28 mouse cellular contexts compared by ENCODE assay signal in genomic region chr10:97966931-97967330, GRCm38 (mm10).
DNase-seq lines count a peak whose midpoint lies in the region; ATAC-seq and TF ChIP-seq lines count a peak whose summit lies in the region.
"Had no signal": no experiment of that assay in that cellular context is flagged by ENCODE, and none has a peak within 500 bp of the region (broad histone marks: within the 10 kb centered on the region; RNA-seq: fewer than 3 reads in every experiment).

No protein-coding gene starts in this region.

- H3K9ac ChIP-seq in forebrain, postnatal 0 days = no peak overlapping the region
- no peak overlapping the region for H3K9ac ChIP-seq in forebrain, embryonic 16.5 days (replicated peaks; ENCODE audit: low read depth, low read length)
- no peak overlapping the region for H3K9ac ChIP-seq in midbrain, embryonic 16.5 days (ENCODE audit: low read depth, low read length)
- H3K9ac ChIP-seq in midbrain, embryonic 11.5 days (ENCODE audit: low read length) = no peak overlapping the region
- H3K9ac ChIP-seq: embryonic facial prominence, embryonic 13.5 days; limb, embryonic 15.5 days; liver, embryonic 14.5 days had no signal

- H3K36me3 ChIP-seq in forebrain, postnatal 0 days (ENCODE audit: insufficient read depth) = no peaks in the 10 kb centered on the region
- H3K36me3 ChIP-seq in forebrain, embryonic 16.5 days (ENCODE audit: control insufficient read depth, insufficient read depth) = no peaks in the 10 kb centered on the region
- H3K36me3 ChIP-seq in midbrain, embryonic 16.5 days (ENCODE audit: control insufficient read depth, insufficient read depth, low read length) = no peaks in the 10 kb centered on the region
- H3K36me3 ChIP-seq in midbrain, embryonic 11.5 days (ENCODE audit: control insufficient read depth, insufficient read depth, low read length) = no peaks in the 10 kb centered on the region
- H3K36me3 ChIP-seq: embryonic facial prominence, embryonic 13.5 days; forebrain, embryonic 10.5 days; G1E; limb, embryonic 10.5 days; limb, embryonic 15.5 days had no signal

- no peak overlapping the region for H3K4me2 ChIP-seq in forebrain, postnatal 0 days (ENCODE audit: low read depth)
- no peak overlapping the region for H3K4me2 ChIP-seq in forebrain, embryonic 16.5 days (ENCODE audit: low read length)
- no peak overlapping the region for H3K4me2 ChIP-seq in midbrain, embryonic 16.5 days (ENCODE audit: low read length)
- no peak overlapping the region for H3K4me2 ChIP-seq in midbrain, embryonic 11.5 days
- H3K4me2 ChIP-seq: embryonic facial prominence, embryonic 13.5 days; heart, embryonic 11.5 days; limb, embryonic 15.5 days had no signal

- no peak overlapping the region for H3K4me3 ChIP-seq in forebrain, postnatal 0 days (ENCODE audit: low read depth, low read length)
- H3K4me3 ChIP-seq in forebrain, embryonic 16.5 days (replicated peaks; ENCODE audit: low read length) = no peak overlapping the region
- H3K4me3 ChIP-seq in layer of hippocampus, adult 2 months = peak overlapping the region; percentile 42
- no peak overlapping the region for H3K4me3 ChIP-seq in midbrain, embryonic 16.5 days (ENCODE audit: low read depth, low read length)
- H3K4me3 ChIP-seq in midbrain, embryonic 11.5 days (ENCODE audit: low read depth, low read length) = no peak overlapping the region
- H3K4me3 ChIP-seq: embryonic facial prominence, embryonic 13.5 days; forebrain, embryonic 10.5 days; gastrocnemius, adult 2 months; limb, embryonic 10.5 days; limb, embryonic 15.5 days had no signal

- WGBS in forebrain, postnatal 0 days = 56% methylated on average over 2 of the region's 2 CpGs
- WGBS in forebrain, embryonic 16.5 days = 63% methylated on average over 2 of the region's 2 CpGs
- WGBS in midbrain, embryonic 16.5 days = 49% methylated on average over 2 of the region's 2 CpGs
- 66% methylated on average over 2 of the region's 2 CpGs for WGBS in midbrain, embryonic 11.5 days

- peak; percentile 42 for DNase-seq in forebrain, postnatal 0 days
- peak in 1 of 2 experiments; percentile 30 for DNase-seq in layer of hippocampus, adult 2 months (ENCODE audit: low spot score in 2 of 2)
- DNase-seq in layer of hippocampus, adult 11-12 months (ENCODE audit: low spot score) = no peak
- no peak for DNase-seq in midbrain, embryonic 11.5 days (ENCODE audit: low spot score, missing footprints)
- no peak for DNase-seq in retina, postnatal 1 day
- DNase-seq: adrenal gland, adult 8-10 months; cerebellum, adult 11-12 months; cerebellum, postnatal 10 days; gastrocnemius, adult 2 months; gastrocnemius, postnatal 36 days; heart, adult 18-20 months; heart, postnatal 4 days; kidney, adult 9 months; kidney, postnatal 10 days; lung, adult 2 months; lung, postnatal 10 days; thymus, postnatal 4 days had no signal

- no peaks in the 10 kb centered on the region for H3K4me1 ChIP-seq in forebrain, postnatal 0 days (ENCODE audit: insufficient read depth)
- H3K4me1 ChIP-seq in forebrain, embryonic 16.5 days (replicated peaks; ENCODE audit: control insufficient read depth, insufficient read depth, low read length) = no peaks in the 10 kb centered on the region
- H3K4me1 ChIP-seq in midbrain, embryonic 16.5 days (ENCODE audit: control insufficient read depth, insufficient read depth, low read length) = no peaks in the 10 kb centered on the region
- no peaks in the 10 kb centered on the region for H3K4me1 ChIP-seq in midbrain, embryonic 11.5 days (ENCODE audit: control insufficient read depth, insufficient read depth, low read length)
- H3K4me1 ChIP-seq: embryonic facial prominence, embryonic 13.5 days; forebrain, embryonic 10.5 days; limb, embryonic 10.5 days; limb, embryonic 15.5 days had no signal

- no peaks in the 10 kb centered on the region for H3K27me3 ChIP-seq in forebrain, postnatal 0 days (ENCODE audit: insufficient read depth, low read length)
- H3K27me3 ChIP-seq in forebrain, embryonic 16.5 days (replicated peaks; ENCODE audit: control insufficient read depth, insufficient read depth, low read length) = no peaks in the 10 kb centered on the region
- H3K27me3 ChIP-seq in midbrain, embryonic 16.5 days (ENCODE audit: control insufficient read depth, insufficient read depth, low read depth, low read length) = no peaks in the 10 kb centered on the region
- no peaks in the 10 kb centered on the region for H3K27me3 ChIP-seq in midbrain, embryonic 11.5 days (ENCODE audit: control insufficient read depth, insufficient read depth, low read length)
- H3K27me3 ChIP-seq: embryonic facial prominence, embryonic 13.5 days; limb, embryonic 15.5 days had no signal

- ATAC-seq in forebrain, postnatal 0 days = peak; percentile 66; the same call in 1 of the 2 replicates
- no peak for ATAC-seq in forebrain, embryonic 16.5 days
- peak; percentile 58 for ATAC-seq in midbrain, embryonic 16.5 days
- ATAC-seq in midbrain, embryonic 11.5 days (ENCODE audit: low FRiP score) = no peak
- ATAC-seq: intestine, postnatal 0 days had no signal

- no peaks in the 10 kb centered on the region for H3K9me3 ChIP-seq in forebrain, postnatal 0 days (ENCODE audit: low read length)
- H3K9me3 ChIP-seq in forebrain, embryonic 16.5 days (ENCODE audit: control insufficient read depth, low read length) = no peaks in the 10 kb centered on the region
- H3K9me3 ChIP-seq in midbrain, embryonic 16.5 days (replicated peaks; ENCODE audit: control insufficient read depth, low read length, poor library complexity, severe bottlenecking) = no peaks in the 10 kb centered on the region
- no peaks in the 10 kb centered on the region for H3K9me3 ChIP-seq in midbrain, embryonic 11.5 days (ENCODE audit: control insufficient read depth, low read length)
- H3K9me3 ChIP-seq: embryonic facial prominence, embryonic 13.5 days; forebrain, embryonic 10.5 days; limb, embryonic 10.5 days; limb, embryonic 15.5 days had no signal

- no peak overlapping the region for H3K27ac ChIP-seq in forebrain, postnatal 0 days (ENCODE audit: low read depth, low read length)
- H3K27ac ChIP-seq in forebrain, embryonic 16.5 days (ENCODE audit: low read length) = no peak overlapping the region
- H3K27ac ChIP-seq in layer of hippocampus, adult 2 months = peak overlapping the region; percentile 77
- H3K27ac ChIP-seq in midbrain, embryonic 16.5 days (ENCODE audit: low read length) = no peak overlapping the region
- H3K27ac ChIP-seq in midbrain, embryonic 11.5 days (ENCODE audit: low read depth, low read length) = no peak overlapping the region
- H3K27ac ChIP-seq: embryonic facial prominence, embryonic 13.5 days; forebrain, embryonic 10.5 days; gastrocnemius, adult 2 months; limb, embryonic 10.5 days; limb, embryonic 15.5 days; liver, embryonic 14.5 days; macrophage had no signal

- TF ChIP-seq CTCF in forebrain, postnatal 0 days (IDR thresholded peaks at IDR 0.05; ENCODE audit: low read depth) = no peak
- no peak for TF ChIP-seq CTCF in layer of hippocampus, adult 2 months (conservative IDR thresholded peaks at IDR 0.05)

Comparison
In these comparisons a context has a peak if more than half of its experiments do, and no peak if none do; other contexts are left out.
1. ATAC-seq: peak in forebrain, postnatal 0 days (single experiment) and midbrain, embryonic 16.5 days (single experiment); none in forebrain, embryonic 16.5 days (single experiment) and midbrain, embryonic 11.5 days (single experiment).